Mouse (Mus musculus): ENCODE results near the gene Ccdc102a. TPM values are rescaled to one million over a fixed set of nuclear protein-coding genes. Genes with fewer than 3 reads are reported as not detected.
A peak's percentile ranks its signal among the peaks of the same experiment; 100 is the strongest.

Gene Ccdc102a
- polyA plus RNA-seq (2015; fragmentation: Nextera tagmentation; extraction: Ambion mirVana), result 46.3 and 46.6 TPM in 2 replicates

DNA sequence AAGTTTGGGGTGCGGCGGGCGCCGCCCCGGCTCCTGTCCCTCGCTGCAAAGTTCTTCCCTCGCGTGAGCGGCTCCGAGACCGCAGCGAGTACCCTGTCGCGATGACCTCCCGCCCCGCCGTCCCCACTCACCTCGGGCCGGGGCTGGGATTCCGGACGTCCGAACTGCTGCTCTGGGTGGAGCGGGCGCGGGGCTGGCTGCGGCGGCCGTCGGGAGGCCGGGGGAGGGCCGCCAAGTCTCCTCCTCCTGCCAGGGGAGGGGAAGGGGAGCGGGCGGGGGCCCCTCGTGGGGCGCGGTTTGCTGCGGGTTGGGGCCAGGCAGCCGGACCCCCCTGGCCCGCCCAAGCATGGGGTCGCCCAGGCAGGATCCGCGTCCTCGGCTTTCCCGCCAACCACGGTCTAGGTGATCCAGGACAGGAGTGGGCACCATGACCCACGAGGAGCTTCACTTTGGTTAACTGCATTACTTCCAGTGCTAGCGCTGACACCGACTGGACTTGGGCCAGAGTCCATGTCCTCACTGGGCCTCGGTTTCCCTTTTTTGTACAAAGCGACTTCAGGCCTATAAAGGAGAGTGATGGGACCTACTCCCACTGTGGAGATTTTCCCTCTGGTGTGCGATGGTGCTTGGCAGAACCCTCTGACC lies at the start of gene Ccdc102a:
Ccdc102a (minus strand) TSS at position 248 of the 645 bp plus-strand sequence.
- Histone ChIP-seq H3K9ac (peak within 1 kb of the TSS; percentile 94), H3K4me1 (peaks cover 52% of the 10 kb centered on the region), H3K9me3 (no peaks in the 10 kb centered on the region), H3K4me3 (peak within 1 kb of the TSS; percentile 81), H3K27me3 (peaks cover 12% of the 10 kb centered on the region), H3K36me3 (peaks cover 5% of the 10 kb centered on the region), H3K4me2 (replicated peaks) (peak within 1 kb of the TSS; percentile 88), H3K27ac (peak within 1 kb of the TSS; percentile 94)
- peak; percentile 45 for ATAC-seq (ENCODE audit: low FRiP score, low read depth)
- WGBS, result 3% methylated on average over 50 of the region's 51 CpGs

DNA sequence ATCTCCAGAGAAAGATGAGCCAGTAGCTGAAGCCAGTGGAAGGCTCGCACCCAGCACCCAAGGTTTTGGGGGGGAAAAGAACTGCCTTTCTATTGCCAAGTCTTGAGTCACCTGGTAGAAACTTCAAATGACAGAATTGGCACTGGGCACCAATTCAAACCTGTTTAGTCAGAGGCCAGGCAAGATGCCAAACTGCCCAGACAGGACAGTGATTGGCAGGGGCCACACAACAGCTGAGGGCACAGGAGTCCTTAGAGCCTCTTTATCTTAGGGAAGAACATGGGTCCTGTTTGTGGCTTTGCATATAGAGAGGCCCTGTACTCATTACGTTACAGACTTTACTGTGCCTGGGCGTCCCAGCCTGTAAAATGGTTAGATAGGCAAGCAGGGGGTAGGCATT lies 49.7 kb upstream of the Ccdc102a start:
- no peak overlapping the region for H3K27ac ChIP-seq
- ATAC-seq (ENCODE audit: low FRiP score, low read depth), result no peak
- H3K9ac ChIP-seq, result no peak overlapping the region
- H3K27me3 ChIP-seq, result no peaks in the 10 kb centered on the region
- no peaks in the 10 kb centered on the region for H3K36me3 ChIP-seq
- H3K4me2 ChIP-seq (replicated peaks), result no peak overlapping the region
- H3K9me3 ChIP-seq, result no peaks in the 10 kb centered on the region
- WGBS, result 83% methylated on average over 3 of the region's 3 CpGs
- H3K4me3 ChIP-seq, result no peak overlapping the region
- no peaks in the 10 kb centered on the region for H3K4me1 ChIP-seq

DNA sequence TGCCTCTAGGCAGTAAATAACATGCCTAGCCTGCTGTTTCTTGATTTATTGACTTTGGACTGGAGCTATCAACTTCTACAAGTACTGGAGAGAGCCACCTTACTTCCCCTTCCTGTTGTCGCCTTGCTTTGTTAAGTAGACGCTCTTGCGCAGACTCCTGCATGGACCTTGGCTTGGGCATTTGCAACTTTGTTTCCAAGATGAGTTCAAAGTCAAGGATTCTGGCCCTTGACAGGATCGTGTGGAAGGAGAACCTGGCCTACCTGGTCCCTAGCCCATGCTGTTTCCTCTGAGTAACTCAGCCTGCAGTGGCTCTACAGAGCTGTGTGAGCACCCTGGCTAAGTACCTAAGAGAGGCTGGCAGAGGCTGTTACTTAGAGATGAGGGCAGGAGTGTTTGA lies 49.2 kb upstream of the Ccdc102a start:
- no peaks in the 10 kb centered on the region for H3K4me1 ChIP-seq
- H3K9me3 ChIP-seq, result no peaks in the 10 kb centered on the region
- WGBS, result 70% methylated on average over 4 of the region's 4 CpGs
- no peak overlapping the region for H3K4me2 ChIP-seq (replicated peaks)
- no peaks in the 10 kb centered on the region for H3K27me3 ChIP-seq
- no peak overlapping the region for H3K4me3 ChIP-seq
- ATAC-seq (ENCODE audit: low FRiP score, low read depth), result no peak
- no peak overlapping the region for H3K27ac ChIP-seq
- no peak overlapping the region for H3K9ac ChIP-seq
- no peaks in the 10 kb centered on the region for H3K36me3 ChIP-seq

DNA sequence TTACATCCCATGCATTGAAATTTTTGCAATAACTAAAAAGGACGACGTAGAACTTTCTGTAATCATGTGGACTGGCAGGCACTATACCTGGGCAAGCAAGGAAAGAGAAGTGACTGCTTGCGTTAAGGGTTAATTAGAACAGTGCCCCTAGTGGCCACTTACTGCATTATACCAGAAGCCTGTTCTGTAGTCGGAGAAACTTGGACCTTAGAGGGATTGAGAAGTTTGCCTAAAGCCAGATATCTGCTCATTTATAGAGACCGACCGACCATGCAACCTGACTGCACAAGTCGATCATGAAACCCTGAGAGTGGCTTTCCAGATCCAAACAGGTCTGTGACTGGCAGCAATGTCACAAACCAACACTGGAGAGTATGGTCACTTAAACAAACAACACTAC lies 48.7 kb upstream of the Ccdc102a start:
- H3K27ac ChIP-seq, result no peak overlapping the region
- ATAC-seq (ENCODE audit: low FRiP score, low read depth), result no peak
- no peaks in the 10 kb centered on the region for H3K9me3 ChIP-seq
- H3K4me1 ChIP-seq, result no peaks in the 10 kb centered on the region
- no peak overlapping the region for H3K4me2 ChIP-seq (replicated peaks)
- WGBS, result 15% methylated on average over 7 of the region's 7 CpGs
- no peak overlapping the region for H3K4me3 ChIP-seq
- no peaks in the 10 kb centered on the region for H3K27me3 ChIP-seq
- no peak overlapping the region for H3K9ac ChIP-seq
- no peaks in the 10 kb centered on the region for H3K36me3 ChIP-seq

DNA sequence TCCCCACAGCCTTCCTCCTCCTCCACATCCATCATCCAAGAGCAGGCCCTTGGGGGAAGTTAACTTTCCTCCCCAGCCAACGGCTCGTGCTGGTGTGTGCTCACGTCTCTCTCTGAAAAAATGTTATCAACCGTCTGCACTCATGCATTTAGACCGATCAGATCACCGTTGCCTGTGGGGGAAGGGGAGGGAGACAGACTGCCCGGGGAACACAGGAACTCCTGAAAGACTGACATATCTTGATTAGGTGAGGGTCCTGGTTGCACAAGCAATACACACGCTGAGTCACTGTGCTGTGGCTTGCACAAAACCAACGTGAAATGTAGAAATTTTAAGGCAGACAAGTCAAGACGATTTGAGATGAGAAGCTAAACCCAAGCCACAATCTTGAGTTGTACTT lies 46.9 kb upstream of the Ccdc102a start:
- no peak overlapping the region for H3K4me3 ChIP-seq
- H3K27ac ChIP-seq, result no peak overlapping the region
- ATAC-seq (ENCODE audit: low FRiP score, low read depth), result no peak
- WGBS, result 49% methylated on average over 10 of the region's 10 CpGs
- peaks cover 4% of the 10 kb centered on the region; the same call in 1 of the 2 replicates for H3K4me1 ChIP-seq
- H3K36me3 ChIP-seq, result no peaks in the 10 kb centered on the region
- no peaks in the 10 kb centered on the region for H3K9me3 ChIP-seq
- H3K27me3 ChIP-seq, result no peaks in the 10 kb centered on the region
- H3K9ac ChIP-seq, result no peak overlapping the region
- H3K4me2 ChIP-seq (replicated peaks), result no peak overlapping the region

DNA sequence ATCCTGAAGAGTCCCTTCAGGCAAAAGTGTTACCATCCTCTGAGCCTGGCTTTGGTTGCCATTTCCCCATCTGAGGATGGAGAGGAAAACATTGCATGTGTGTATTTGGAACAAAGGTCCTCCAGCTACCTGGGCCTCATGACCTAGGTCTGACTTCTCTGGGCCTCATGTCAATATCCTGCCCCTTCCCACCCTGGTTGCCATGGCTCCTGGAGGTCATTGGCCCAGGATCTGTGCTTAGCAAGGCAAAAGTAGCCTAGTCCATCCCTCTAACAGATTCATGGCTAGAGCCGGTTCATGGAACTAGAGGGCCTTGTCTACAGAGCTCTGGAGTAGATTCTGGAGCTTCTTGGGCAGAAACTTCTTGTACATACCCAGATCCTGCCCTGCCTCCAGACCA lies 44.3 kb upstream of the Ccdc102a start:
- H3K27me3 ChIP-seq, result no peaks in the 10 kb centered on the region
- H3K36me3 ChIP-seq, result no peaks in the 10 kb centered on the region
- no peaks in the 10 kb centered on the region for H3K9me3 ChIP-seq
- H3K4me3 ChIP-seq, result no peak overlapping the region
- WGBS, result 77% methylated on average over 1 of the region's 1 CpGs
- H3K4me1 ChIP-seq, result peaks cover 6% of the 10 kb centered on the region; the same call in 1 of the 2 replicates
- H3K27ac ChIP-seq, result no peak overlapping the region
- no peak overlapping the region for H3K4me2 ChIP-seq (replicated peaks)
- no peak for ATAC-seq (ENCODE audit: low FRiP score, low read depth)
- no peak overlapping the region for H3K9ac ChIP-seq

DNA sequence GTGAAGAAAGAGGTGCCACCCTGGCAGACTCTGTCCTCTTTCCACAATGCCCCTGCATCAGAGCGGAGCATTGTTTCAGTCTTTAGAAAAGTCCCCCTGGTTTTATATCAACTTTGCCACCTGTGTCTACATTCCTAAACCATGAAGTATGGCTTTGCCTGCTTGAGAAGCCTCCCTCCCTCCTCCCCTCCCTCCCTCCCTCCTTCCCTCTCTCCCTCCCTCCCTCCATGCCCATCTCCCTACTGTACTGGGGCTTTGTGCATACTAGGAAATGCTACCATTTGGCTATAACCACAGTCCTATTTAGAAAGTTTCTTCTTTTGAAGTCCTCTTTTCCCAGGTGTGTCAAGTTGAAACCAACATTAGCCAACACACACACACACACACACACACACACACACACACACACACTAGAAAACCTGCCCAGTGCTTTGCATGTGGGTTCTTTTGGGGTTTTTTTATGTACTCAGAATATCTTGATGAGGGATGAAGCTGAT lies 38.2 kb upstream of the Ccdc102a start:
- Histone ChIP-seq H3K9ac (no peak overlapping the region), H3K4me3 (no peak overlapping the region), H3K9me3 (no peaks in the 10 kb centered on the region), H3K4me2 (replicated peaks) (no peak overlapping the region), H3K4me1 (peaks cover 11% of the 10 kb centered on the region; the same call in 1 of the 2 replicates), H3K36me3 (no peaks in the 10 kb centered on the region), H3K27ac (no peak overlapping the region), H3K27me3 (no peaks in the 10 kb centered on the region)
- WGBS, result 70% methylated on average over 1 of the region's 1 CpGs
- no peak for ATAC-seq (ENCODE audit: low FRiP score, low read depth)

DNA sequence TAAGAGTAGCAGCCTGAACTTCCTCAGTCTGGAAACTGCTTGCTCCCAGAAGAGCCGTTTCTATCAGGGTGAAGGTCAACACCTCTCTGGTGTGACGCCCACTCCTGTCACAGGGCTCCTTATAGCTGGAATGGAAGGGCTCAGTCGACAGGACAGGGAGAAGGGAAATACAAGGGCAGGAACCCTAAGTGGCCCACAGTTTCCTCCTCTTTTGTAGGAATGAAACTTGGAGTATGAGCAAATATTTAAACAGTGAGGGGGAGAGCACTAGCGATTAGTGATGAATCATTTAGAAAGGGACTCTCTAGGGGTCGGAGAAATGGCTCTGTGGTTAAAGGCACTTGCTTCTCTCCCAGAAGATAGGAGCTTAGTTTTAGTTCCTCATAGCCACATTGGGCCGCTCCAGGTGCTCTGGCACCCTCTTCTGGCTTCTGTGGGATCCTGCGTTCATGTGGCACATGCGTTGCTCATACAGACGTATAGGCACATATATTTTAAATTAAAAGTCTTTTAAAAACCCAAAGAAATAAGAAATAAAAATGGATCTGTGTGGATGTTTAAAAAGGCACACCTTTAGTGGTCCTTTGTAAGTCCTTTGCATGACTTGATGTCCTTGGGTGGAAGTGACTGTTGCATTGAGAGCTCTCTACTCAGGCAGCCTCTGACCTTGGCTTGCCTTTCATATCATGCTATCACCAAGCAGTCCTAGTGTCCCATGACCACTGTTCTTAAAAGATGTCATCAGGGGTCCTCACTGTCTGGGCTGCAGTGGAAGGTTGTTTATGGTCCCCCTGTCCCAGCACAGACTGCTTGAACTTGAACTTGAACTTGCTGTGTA lies 37.2 kb upstream of the Ccdc102a start:
- Histone ChIP-seq H3K9ac (no peak overlapping the region; the same call in 1 of the 2 replicates), H3K27me3 (no peaks in the 10 kb centered on the region), H3K36me3 (no peaks in the 10 kb centered on the region), H3K4me1 (peaks cover 10% of the 10 kb centered on the region; the same call in 1 of the 2 replicates), H3K9me3 (no peaks in the 10 kb centered on the region), H3K4me3 (no peak overlapping the region), H3K27ac (no peak overlapping the region), H3K4me2 (replicated peaks) (no peak overlapping the region)
- ATAC-seq (ENCODE audit: low FRiP score, low read depth), result 0 out of 2 replicates have a peak, but pooled peaks have one; percentile 15
- 33% methylated on average over 9 of the region's 9 CpGs for WGBS

DNA sequence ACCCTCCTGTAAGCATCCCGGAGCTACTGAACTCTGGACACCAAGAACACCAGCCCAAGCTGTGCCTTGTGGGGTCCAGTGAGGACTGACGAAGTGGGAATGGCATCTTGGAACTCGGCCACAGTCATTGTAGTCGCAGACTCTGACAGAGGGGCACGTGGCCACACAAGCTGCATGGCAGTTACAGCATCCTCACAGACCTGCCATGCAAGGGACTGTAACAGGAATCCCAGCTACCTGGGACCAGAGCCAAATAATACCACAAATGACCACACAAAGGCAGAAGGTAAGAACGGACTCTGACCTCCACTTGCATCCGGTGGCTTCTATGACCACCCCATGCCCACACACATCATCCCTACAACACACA lies 36.5 kb upstream of the Ccdc102a start:
- WGBS, result 74% methylated on average over 7 of the region's 7 CpGs
- H3K4me2 ChIP-seq (replicated peaks), result no peak overlapping the region
- H3K9ac ChIP-seq, result peak overlapping the region; percentile 25; the same call in 1 of the 2 replicates
- H3K27me3 ChIP-seq, result no peaks in the 10 kb centered on the region
- no peak overlapping the region for H3K27ac ChIP-seq
- no peak overlapping the region for H3K4me3 ChIP-seq
- peaks cover 5% of the 10 kb centered on the region; the same call in 1 of the 2 replicates for H3K4me1 ChIP-seq
- H3K9me3 ChIP-seq, result no peaks in the 10 kb centered on the region
- H3K36me3 ChIP-seq, result no peaks in the 10 kb centered on the region
- ATAC-seq (ENCODE audit: low FRiP score, low read depth), result no peak

DNA sequence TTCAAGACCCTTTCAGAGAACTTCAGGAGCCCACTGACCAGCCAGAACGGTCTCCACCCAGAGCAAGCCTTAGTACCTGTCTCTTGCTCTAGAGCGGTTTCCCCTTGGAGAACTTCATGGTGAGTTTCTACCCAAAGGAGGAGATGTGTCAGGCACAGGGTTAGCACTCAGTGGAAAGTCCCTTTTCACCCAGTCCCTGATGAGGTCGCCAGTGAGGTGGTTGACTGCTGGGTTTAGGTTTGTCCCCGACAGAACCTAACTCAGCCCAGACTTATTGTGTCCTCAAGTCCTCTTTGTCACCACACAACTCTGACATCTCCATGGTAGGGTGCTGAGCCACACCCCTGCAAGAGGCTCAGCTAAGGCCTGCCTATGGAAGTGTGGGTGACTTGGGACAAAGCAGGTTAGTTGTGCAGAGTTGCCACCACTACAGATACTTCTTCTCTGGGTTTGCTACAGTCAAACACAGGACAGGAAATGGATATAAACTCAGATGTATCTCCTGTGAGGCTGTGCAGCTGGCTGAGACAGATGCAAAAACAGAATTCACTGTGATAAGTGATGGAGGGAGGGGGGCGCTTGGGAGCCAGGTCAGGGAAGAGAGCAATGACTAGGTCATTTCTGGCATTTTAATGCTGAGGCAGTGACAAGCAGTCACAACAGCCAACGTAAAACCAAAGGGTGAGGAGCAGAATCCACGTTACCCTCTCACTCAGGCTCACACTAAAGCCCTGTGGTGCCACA lies 35.9 kb upstream of the Ccdc102a start:
- no peak for ATAC-seq (ENCODE audit: low FRiP score, low read depth)
- H3K9me3 ChIP-seq, result no peaks in the 10 kb centered on the region
- H3K4me3 ChIP-seq, result no peak overlapping the region
- H3K4me2 ChIP-seq (replicated peaks), result no peak overlapping the region
- 69% methylated on average over 7 of the region's 7 CpGs for WGBS
- H3K27me3 ChIP-seq, result no peaks in the 10 kb centered on the region
- no peak overlapping the region for H3K27ac ChIP-seq
- peaks cover 5% of the 10 kb centered on the region; the same call in 1 of the 2 replicates for H3K4me1 ChIP-seq
- H3K36me3 ChIP-seq, result no peaks in the 10 kb centered on the region
- peak overlapping the region; percentile 25; the same call in 1 of the 2 replicates for H3K9ac ChIP-seq

DNA sequence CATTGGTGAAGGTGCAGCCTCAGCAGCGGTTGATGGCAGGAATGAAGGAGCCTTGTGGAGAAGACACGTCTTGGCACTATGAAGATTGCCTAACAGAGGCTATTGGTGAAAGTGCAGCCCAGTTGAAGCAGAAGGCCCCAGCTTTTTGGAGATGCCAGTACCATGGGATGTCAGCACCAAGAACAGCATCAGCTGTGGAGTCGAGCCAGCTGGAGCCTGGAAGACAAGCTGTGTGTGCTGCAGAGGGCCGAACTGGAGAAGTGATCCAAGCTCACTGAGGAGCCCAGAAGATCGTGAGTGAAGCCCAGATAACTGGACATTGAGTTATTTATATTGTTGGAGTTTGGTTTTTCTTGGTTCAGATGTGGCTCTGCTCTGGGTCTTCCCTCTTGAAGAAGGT lies 34.2 kb upstream of the Ccdc102a start:
- Histone ChIP-seq H3K36me3 (no peaks in the 10 kb centered on the region), H3K9ac (no peak overlapping the region), H3K27me3 (no peaks in the 10 kb centered on the region), H3K4me1 (peaks cover 5% of the 10 kb centered on the region; the same call in 1 of the 2 replicates), H3K4me3 (no peak overlapping the region), H3K27ac (no peak overlapping the region), H3K4me2 (replicated peaks) (no peak overlapping the region), H3K9me3 (no peaks in the 10 kb centered on the region)
- ATAC-seq (ENCODE audit: low FRiP score, low read depth), result no peak
- 71% methylated on average over 5 of the region's 5 CpGs for WGBS

DNA sequence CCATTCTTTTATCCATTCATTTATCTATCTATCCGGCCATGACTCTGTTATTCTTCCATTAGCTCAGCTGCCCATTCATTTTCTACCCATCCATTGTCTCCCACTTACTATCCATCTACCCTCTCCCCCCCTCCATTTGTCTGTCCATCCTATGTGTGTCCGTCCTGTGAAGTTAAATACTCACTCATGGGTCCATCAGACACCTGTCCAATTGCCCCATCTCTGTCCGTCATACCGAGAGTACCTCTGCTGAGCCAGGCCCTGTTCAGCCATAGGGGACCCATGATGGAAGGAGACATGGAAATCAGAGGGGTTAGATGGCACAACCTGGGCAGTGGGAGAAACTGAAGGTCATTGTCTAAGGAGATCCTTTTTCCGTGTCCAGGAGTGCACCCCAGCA lies 32.6 kb upstream of the Ccdc102a start:
- Histone ChIP-seq H3K36me3 (no peaks in the 10 kb centered on the region), H3K27ac (no peak overlapping the region), H3K9ac (no peak overlapping the region), H3K4me1 (peaks cover 5% of the 10 kb centered on the region; the same call in 1 of the 2 replicates), H3K4me2 (replicated peaks) (no peak overlapping the region), H3K27me3 (no peaks in the 10 kb centered on the region), H3K9me3 (no peaks in the 10 kb centered on the region), H3K4me3 (no peak overlapping the region)
- peak; percentile 44; the same call in 1 of the 2 replicates for ATAC-seq (ENCODE audit: low FRiP score, low read depth)
- WGBS, result 80% methylated on average over 5 of the region's 5 CpGs
